Mouse (Mus musculus) lung, postnatal 0 days (tissue): ENCODE results near the gene Krt20. TPM values are rescaled to one million over a fixed set of nuclear protein-coding genes. Genes with fewer than 3 reads are reported as not detected.
A peak's percentile ranks its signal among the peaks of the same experiment; 100 is the strongest.

Experiments
- ATAC-seq: fragments of 200-750 bp; cut with Nextera tagmentation; 2 replicates; pipeline ENCODE4 v1.8.0; 2017; ENCODE audit warnings: moderate library complexity
- DNase-seq: peaks from one replicate; pipeline ENCODE4 v3.0.0-alpha.2; 2016; ENCODE audit warnings: low spot score
- H3K27ac ChIP-seq: fragments of 300-500 bp; sonication (generic); 2 replicates; pipeline ENCODE4 v1.5.1; 2014; ENCODE audit warnings: antibody characterized with exemption, mild to moderate bottlenecking, low read length, mixed read lengths
- H3K27me3 ChIP-seq: fragments of 300-500 bp; sonication (generic); replicated peaks from 2 replicates; pipeline ENCODE4 v1.6.1; 2014; ENCODE audit warnings: low read length, mixed read lengths; ENCODE audit not compliant: insufficient read depth
- H3K36me3 ChIP-seq: fragments of 300-500 bp; sonication (generic); 2 replicates; pipeline ENCODE4 v1.6.1; 2014; ENCODE audit warnings: low read length, mixed read lengths; ENCODE audit not compliant: insufficient read depth
- H3K4me1 ChIP-seq: fragments of 300-500 bp; sonication (generic); 2 replicates; pipeline ENCODE4 v1.6.1; 2014; ENCODE audit warnings: antibody characterized with exemption, low read depth, low read length, mixed read lengths; ENCODE audit not compliant: insufficient read depth
- H3K4me2 ChIP-seq: fragments of 300-500 bp; sonication (generic); replicated peaks from 2 replicates; pipeline ENCODE4 v1.6.1; 2014; ENCODE audit warnings: low read depth, mild to moderate bottlenecking, low read length, moderate library complexity, mixed read lengths
- H3K4me3 ChIP-seq: fragments of 300-500 bp; sonication (generic); 2 replicates; pipeline ENCODE4 v1.5.1; 2014; ENCODE audit warnings: low read depth, low read length
- H3K9ac ChIP-seq: fragments of 300-500 bp; sonication (generic); replicated peaks from 2 replicates; pipeline ENCODE4 v1.6.1; 2014; ENCODE audit warnings: low read depth, mild to moderate bottlenecking
- H3K9me3 ChIP-seq: fragments of 300-500 bp; sonication (generic); 2 replicates; pipeline ENCODE4 v1.6.1; 2016; ENCODE audit warnings: low read length, mixed read lengths
- CTCF ChIP-seq: IDR thresholded peaks from 2 replicates; pipeline ENCODE4 v1.5.1; 2016; ENCODE audit warnings: antibody characterized with exemption, mild to moderate bottlenecking
- EP300 ChIP-seq: IDR thresholded peaks from 2 replicates; pipeline ENCODE4 v1.6.1; 2016; ENCODE audit warnings: antibody characterized with exemption, mild to moderate bottlenecking, control low read depth
- WGBS: fragments of 180-500 bp; shearing (Covaris S2); extraction: QIAGEN DNeasy Blood & Tissue Kit; methylation state at CpG from one replicate; pipeline ENCODE4 v1.1.7; 2014; 5-methylcytosine and 5-hydroxymethylcytosine counted together
- polyA plus RNA-seq: library from polyadenylated mRNA; unstranded; fragments of >200 nt; fragmentation: Nextera tagmentation; extraction: Ambion mirVana; gene quantifications from 2 replicates; pipeline ENCODE4 v1.2.1, GENCODE M21; 2015

Krt20 gene
- polyA plus RNA-seq, 1 experiment from 2014 or later = 0.31 TPM

GRCm38 (mm10) chr11:99389264-99389663, 48.7 kb downstream of the Krt20 start, which contains the start of gene Krt10:
TSS of gene Krt10 (minus strand) at chr11:99389364.
- DNase-seq = no peak

GRCm38 (mm10) chr11:99388661-99389060, 49.3 kb downstream of the Krt20 start:
- no peak overlapping the region for H3K27ac ChIP-seq
- ATAC-seq = no peak
- 91% methylated on average over 18 of the region's 18 CpGs for WGBS
- TF ChIP-seq CTCF = no peak
- no peak for TF ChIP-seq EP300
- H3K4me1 ChIP-seq = no peaks in the 10 kb centered on the region
- no peak overlapping the region for H3K4me3 ChIP-seq
- H3K36me3 ChIP-seq = no peaks in the 10 kb centered on the region
- no peaks in the 10 kb centered on the region for H3K9me3 ChIP-seq
- H3K27me3 ChIP-seq = no peaks in the 10 kb centered on the region
- no peak overlapping the region for H3K9ac ChIP-seq
- DNase-seq = no peak
- H3K4me2 ChIP-seq = no peak overlapping the region

More at GRCm38 (mm10) chr11:99389264-99389663, 48.7 kb downstream of the Krt20 start, which contains the start of gene Krt10:
- Histone ChIP-seq H3K4me2 (no peak within 1 kb of the TSS), H3K27me3 (no peaks in the 10 kb centered on the region), H3K27ac (no peak within 1 kb of the TSS), H3K9ac (no peak within 1 kb of the TSS), H3K9me3 (no peaks in the 10 kb centered on the region), H3K36me3 (no peaks in the 10 kb centered on the region), H3K4me1 (no peaks in the 10 kb centered on the region), H3K4me3 (no peak within 1 kb of the TSS)
- TF ChIP-seq EP300 (no peak), CTCF (no peak)
- WGBS = 81% methylated on average over 4 of the region's 4 CpGs
- ATAC-seq = no peak

GRCm38 (mm10) chr11:99385813-99386721, 51.9 kb downstream of the Krt20 start:
- TF ChIP-seq EP300 = peak; percentile 43; the same call in 1 of the 2 replicates
- TF ChIP-seq CTCF = no peak
- DNase-seq (peak; percentile 94), ATAC-seq (peak; percentile 98)
- WGBS = 2% methylated on average over 71 of the region's 71 CpGs
- H3K9me3 ChIP-seq = no peaks in the 10 kb centered on the region
- H3K27me3 ChIP-seq = no peaks in the 10 kb centered on the region; the same call in 1 of the 2 replicates
- H3K4me3 ChIP-seq = peak overlapping the region; percentile 56
- H3K27ac ChIP-seq = peak overlapping the region; percentile 94
- peak overlapping the region; percentile 64 for H3K9ac ChIP-seq
- no peaks in the 10 kb centered on the region for H3K36me3 ChIP-seq
- peak overlapping the region; percentile 58 for H3K4me2 ChIP-seq
- no peaks in the 10 kb centered on the region for H3K4me1 ChIP-seq

GRCm38 (mm10) chr11:99379568-99379967, 58.4 kb downstream of the Krt20 start:
- peak; percentile 77 for DNase-seq
- WGBS = 19% methylated on average over 5 of the region's 5 CpGs
- no peaks in the 10 kb centered on the region; the same call in 1 of the 2 replicates for H3K27me3 ChIP-seq

More at GRCm38 (mm10) chr11:99379568-99379967, 58.4 kb downstream of the Krt20 start:
- no peak overlapping the region for H3K4me3 ChIP-seq
- H3K4me1 ChIP-seq = no peaks in the 10 kb centered on the region
- H3K9me3 ChIP-seq = no peaks in the 10 kb centered on the region
- no peak overlapping the region for H3K4me2 ChIP-seq
- H3K36me3 ChIP-seq = no peaks in the 10 kb centered on the region
- TF ChIP-seq EP300 (no peak), CTCF (peak; percentile 94)
- no peak for ATAC-seq
- H3K9ac ChIP-seq = no peak overlapping the region
- no peak overlapping the region for H3K27ac ChIP-seq

Other genes with a start within 250 kb of the Krt20 start
- gene Smarce1, start 207.1 kb downstream of the Krt20 start, polyA plus RNA-seq = 133 and 136 TPM in 2 replicates
- 0.40 and 0.44 TPM in 2 replicates for gene Krt222, start 194.1 kb downstream of the Krt20 start, polyA plus RNA-seq
- gene Krt24, start 152.9 kb downstream of the Krt20 start, polyA plus RNA-seq = not detected in 2 replicates
- 0.11 and 0.15 TPM in 2 replicates for gene Krt25, start 115.2 kb downstream of the Krt20 start, polyA plus RNA-seq
- gene Krt26, start 100.2 kb downstream of the Krt20 start, polyA plus RNA-seq = not detected in 2 replicates
- gene Krt27, start 87.0 kb downstream of the Krt20 start, polyA plus RNA-seq = not detected in 2 replicates
- gene Krt28, start 63.2 kb downstream of the Krt20 start, polyA plus RNA-seq = 0.17 and 0.19 TPM in 2 replicates
- 18.4 and 19.6 TPM in 2 replicates for gene Krt10, start 48.8 kb downstream of the Krt20 start, polyA plus RNA-seq
- gene Krt12, start 15.9 kb downstream of the Krt20 start, polyA plus RNA-seq = not detected in 2 replicates
- gene Krt23, start 55.0 kb upstream of the Krt20 start, polyA plus RNA-seq = 8.2 and 9.7 TPM in 2 replicates
- gene Krt39, start 83.2 kb upstream of the Krt20 start, polyA plus RNA-seq = not detected in 2 replicates
- gene Krt40, start 105.0 kb upstream of the Krt20 start, polyA plus RNA-seq = not detected in 2 replicates
- gene Krtap3-3, start 112.7 kb upstream of the Krt20 start, polyA plus RNA-seq = not detected in 2 replicates
- gene Krtap3-2, start 118.7 kb upstream of the Krt20 start, polyA plus RNA-seq = not detected in 2 replicates
- not detected in 2 replicates for gene Gm11939, start 121.3 kb upstream of the Krt20 start, polyA plus RNA-seq
- not detected in 2 replicates for gene Krtap3-1, start 128.5 kb upstream of the Krt20 start, polyA plus RNA-seq
- 0.26 TPM in 1 of 2 replicates, not detected in the other for gene Krtap1-5, start 142.9 kb upstream of the Krt20 start, polyA plus RNA-seq
- not detected in 2 replicates for gene Krtap1-4, start 145.5 kb upstream of the Krt20 start, polyA plus RNA-seq
- not detected in 2 replicates for gene Krtap1-3, start 153.2 kb upstream of the Krt20 start, polyA plus RNA-seq
- gene Krtap9-3, start 160.0 kb upstream of the Krt20 start, polyA plus RNA-seq = not detected in 2 replicates
- not detected in 2 replicates for gene Gm11938, start 165.2 kb upstream of the Krt20 start, polyA plus RNA-seq
- not detected in 2 replicates for gene Gm11937, start 172.0 kb upstream of the Krt20 start, polyA plus RNA-seq
- not detected in 2 replicates for gene Krtap2-4, start 176.7 kb upstream of the Krt20 start, polyA plus RNA-seq
- gene Gm11562, start 182.3 kb upstream of the Krt20 start, polyA plus RNA-seq = not detected in 2 replicates
- gene Krtap4-1, start 190.1 kb upstream of the Krt20 start, polyA plus RNA-seq = not detected in 2 replicates
- not detected in 2 replicates for gene Krtap4-2, start 196.9 kb upstream of the Krt20 start, polyA plus RNA-seq
- gene Krtap4-7, start 205.9 kb upstream of the Krt20 start, polyA plus RNA-seq = not detected in 2 replicates
- gene Gm11555, start 212.1 kb upstream of the Krt20 start, polyA plus RNA-seq = not detected in 2 replicates
- gene Gm11563, start 220.8 kb upstream of the Krt20 start, polyA plus RNA-seq = not detected in 2 replicates
- gene Krtap4-6, start 227.8 kb upstream of the Krt20 start, polyA plus RNA-seq = not detected in 2 replicates